In the genomic region with DNA sequence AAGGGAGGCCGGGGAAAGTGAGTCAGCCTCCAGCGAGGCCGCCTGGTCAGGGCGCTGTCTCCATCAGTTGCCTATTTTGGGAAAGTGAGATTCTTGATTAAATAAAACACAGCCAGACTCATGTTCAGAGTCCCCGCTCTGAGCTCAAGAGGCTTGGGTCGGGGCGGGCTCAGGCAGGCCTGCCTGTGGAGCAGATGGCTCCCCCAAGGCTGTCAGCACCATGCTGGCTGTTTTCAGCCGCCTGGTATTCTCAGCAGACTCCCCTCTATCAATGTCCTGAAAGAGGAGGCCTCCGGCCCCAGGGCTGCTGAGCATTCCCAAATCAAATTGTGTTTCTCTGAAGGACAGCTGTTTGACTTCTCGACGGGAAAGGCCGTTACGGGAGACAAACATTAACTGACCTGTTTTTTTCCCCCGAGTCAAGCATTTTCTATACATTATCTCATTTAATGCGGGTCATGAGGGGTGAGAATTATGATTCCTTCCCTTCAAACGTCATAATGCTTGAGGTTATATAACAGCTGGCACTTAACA, we compare ENCODE assay signal across 12 mouse cellular contexts. TPM values are rescaled to one million over a fixed set of nuclear protein-coding genes. Genes with fewer than 3 reads are reported as not detected.
DNase-seq lines count a peak whose midpoint lies in the region; ATAC-seq lines count a peak whose summit lies in the region.
"Had no signal": no experiment of that assay in that cellular context is flagged by ENCODE, and none has a peak within 500 bp of the region (broad histone marks: within the 10 kb centered on the region; RNA-seq: fewer than 3 reads in every experiment).

No protein-coding gene starts in this region.

- 0 out of 2 replicates have a peak overlapping the region, but pooled peaks have one; percentile 25 for H3K27ac ChIP-seq in forebrain, embryonic 13.5 days
- no peak overlapping the region for H3K27ac ChIP-seq in forebrain, embryonic 16.5 days (ENCODE audit: low read length)
- H3K27ac ChIP-seq in heart, embryonic 15.5 days, result peak overlapping the region; percentile 14
- H3K27ac ChIP-seq in stomach, embryonic 16.5 days (ENCODE audit: low read length), result peak overlapping the region; percentile 53

- no peak overlapping the region for H3K4me2 ChIP-seq in forebrain, embryonic 13.5 days
- no peak overlapping the region for H3K4me2 ChIP-seq in forebrain, embryonic 16.5 days (ENCODE audit: low read length)
- H3K4me2 ChIP-seq in heart, embryonic 15.5 days, result no peak overlapping the region
- no peak overlapping the region for H3K4me2 ChIP-seq in stomach, embryonic 16.5 days (ENCODE audit: low read depth, low read length)

- 59% methylated on average over 16 of the region's 16 CpGs for WGBS in forebrain, embryonic 13.5 days
- 57% methylated on average over 16 of the region's 16 CpGs for WGBS in forebrain, embryonic 16.5 days
- WGBS in heart, embryonic 15.5 days, result 23% methylated on average over 16 of the region's 16 CpGs
- WGBS in stomach, embryonic 16.5 days, result 40% methylated on average over 16 of the region's 16 CpGs

- 0 out of 2 replicates have a peak, but pooled peaks cover 5% of the 10 kb centered on the region for H3K27me3 ChIP-seq in forebrain, embryonic 13.5 days
- H3K27me3 ChIP-seq in forebrain, embryonic 16.5 days (replicated peaks; ENCODE audit: control insufficient read depth, insufficient read depth, low read length), result no peaks in the 10 kb centered on the region
- H3K27me3 ChIP-seq in heart, embryonic 15.5 days, result peaks cover 33% of the 10 kb centered on the region
- H3K27me3 ChIP-seq in stomach, embryonic 16.5 days (ENCODE audit: control insufficient read depth, insufficient read depth, low read length), result no peaks in the 10 kb centered on the region

- no peak overlapping the region for H3K4me3 ChIP-seq in forebrain, embryonic 13.5 days
- no peak overlapping the region for H3K4me3 ChIP-seq in forebrain, embryonic 16.5 days (replicated peaks; ENCODE audit: low read length)
- H3K4me3 ChIP-seq in heart, embryonic 15.5 days, result no peak overlapping the region
- H3K4me3 ChIP-seq in stomach, embryonic 16.5 days (replicated peaks; ENCODE audit: low read length), result no peak overlapping the region

- peak; percentile 28 for DNase-seq in retina, adult 2 months (ENCODE audit: low read depth, low spot score)
- no peak for DNase-seq in retina, embryonic 14.5 days (ENCODE audit: low spot score)
- DNase-seq in adipocyte (ENCODE audit: low spot score), result no peak
- DNase-seq in urinary bladder, adult 18-20 months (ENCODE audit: low spot score in 2 of 2), result no peak
- DNase-seq: adrenal gland, adult 2 months; gastrocnemius, postnatal 25 days; kidney, postnatal 14 days; lung, postnatal 14 days had no signal

- no peak for ATAC-seq in forebrain, embryonic 13.5 days
- ATAC-seq in forebrain, embryonic 16.5 days, result no peak
- ATAC-seq in heart, embryonic 15.5 days (replicated peaks; ENCODE audit: insufficient number of reproducible peaks, insufficient read depth, low FRiP score, low read depth), result peak; percentile 61
- ATAC-seq in stomach, embryonic 16.5 days (ENCODE audit: insufficient read depth, low FRiP score), result peak; percentile 52

- no peak overlapping the region for H3K9ac ChIP-seq in forebrain, embryonic 13.5 days
- H3K9ac ChIP-seq in forebrain, embryonic 16.5 days (replicated peaks; ENCODE audit: low read depth, low read length), result no peak overlapping the region
- H3K9ac ChIP-seq in heart, embryonic 15.5 days, result no peak overlapping the region
- H3K9ac ChIP-seq in stomach, embryonic 16.5 days (ENCODE audit: low read length), result 0 out of 2 replicates have a peak overlapping the region, but pooled peaks have one; percentile 16

- H3K36me3 ChIP-seq in forebrain, embryonic 13.5 days (ENCODE audit: poor library complexity, severe bottlenecking), result no peaks in the 10 kb centered on the region
- no peaks in the 10 kb centered on the region for H3K36me3 ChIP-seq in forebrain, embryonic 16.5 days (ENCODE audit: control insufficient read depth, insufficient read depth)
- H3K36me3 ChIP-seq in heart, embryonic 15.5 days, result no peaks in the 10 kb centered on the region
- H3K36me3 ChIP-seq in stomach, embryonic 16.5 days (ENCODE audit: control insufficient read depth, insufficient read depth, low read length), result no peaks in the 10 kb centered on the region

- H3K4me1 ChIP-seq in forebrain, embryonic 13.5 days, result peaks cover 89% of the 10 kb centered on the region
- H3K4me1 ChIP-seq in forebrain, embryonic 16.5 days (replicated peaks; ENCODE audit: control insufficient read depth, insufficient read depth, low read length), result peaks cover 56% of the 10 kb centered on the region
- H3K4me1 ChIP-seq in heart, embryonic 15.5 days (replicated peaks), result peaks cover 60% of the 10 kb centered on the region
- H3K4me1 ChIP-seq in stomach, embryonic 16.5 days (ENCODE audit: control insufficient read depth, insufficient read depth, low read length), result peaks cover 33% of the 10 kb centered on the region

- H3K9me3 ChIP-seq in forebrain, embryonic 13.5 days (replicated peaks), result no peaks in the 10 kb centered on the region
- H3K9me3 ChIP-seq in forebrain, embryonic 16.5 days (ENCODE audit: control insufficient read depth, low read length), result no peaks in the 10 kb centered on the region
- no peaks in the 10 kb centered on the region for H3K9me3 ChIP-seq in heart, embryonic 15.5 days (replicated peaks)
- no peaks in the 10 kb centered on the region for H3K9me3 ChIP-seq in stomach, embryonic 16.5 days (replicated peaks; ENCODE audit: control insufficient read depth, low read length)

RNA-seq across cellular contexts. Expression of a gene that starts 50.6 kb away (rescaled TPM):
- polyA plus RNA-seq in forebrain, embryonic 13.5 days (2015; fragmentation: Nextera tagmentation; extraction: Ambion mirVana), result 49.0 and 56.6 TPM in 2 replicates
- polyA plus RNA-seq in forebrain, embryonic 16.5 days (2015; fragmentation: Nextera tagmentation; extraction: Ambion mirVana), result 44.8 and 50.4 TPM in 2 replicates
- 56.9 and 72.2 TPM in 2 replicates for polyA plus RNA-seq in heart, embryonic 15.5 days (2015; fragmentation: Nextera tagmentation; extraction: Ambion mirVana)
- 51.4 and 55.2 TPM in 2 replicates for polyA plus RNA-seq in stomach, embryonic 16.5 days (2015; fragmentation: Nextera tagmentation; extraction: Ambion mirVana)

Comparison
In these comparisons a context has a peak if more than half of its experiments do, and no peak if none do; other contexts are left out.
1. ATAC-seq: peak in heart, embryonic 15.5 days (single experiment) and stomach, embryonic 16.5 days (single experiment); none in forebrain, embryonic 13.5 days (single experiment) and forebrain, embryonic 16.5 days (single experiment).